Mouse (Mus musculus): ENCODE results near the gene Cnpy1. TPM values are rescaled to one million over a fixed set of nuclear protein-coding genes. Genes with fewer than 3 reads are reported as not detected.

The Cnpy1 gene
- total RNA-seq, 2 experiments from 2014 or later, result not detected

Other genes starting within 250 kb of the Cnpy1 start
- 11.1 and 17.1 TPM in 2 replicates for gene Insig1, start 174.4 kb downstream of the Cnpy1 start, total RNA-seq (2014; fragmentation: Nextera tagmentation)
- gene Insig1, start 174.4 kb downstream of the Cnpy1 start, total RNA-seq (2017), result 24.4 and 38.2 TPM in 2 replicates
- gene En2, start 80.1 kb downstream of the Cnpy1 start, total RNA-seq (2014; fragmentation: Nextera tagmentation), result not detected in 2 replicates
- gene En2, start 80.1 kb downstream of the Cnpy1 start, total RNA-seq (2017), result not detected in 2 replicates
- 60.5 and 63.1 TPM in 2 replicates for gene Rbm33, start 71.3 kb upstream of the Cnpy1 start, total RNA-seq (2014; fragmentation: Nextera tagmentation)
- 36.8 and 60.4 TPM in 2 replicates for gene Rbm33, start 71.3 kb upstream of the Cnpy1 start, total RNA-seq (2017)
- gene Shh, start 221.4 kb upstream of the Cnpy1 start, total RNA-seq (2014; fragmentation: Nextera tagmentation), result not detected in 2 replicates
- gene Shh, start 221.4 kb upstream of the Cnpy1 start, total RNA-seq (2017), result not detected in 2 replicates

All from megakaryocyte-erythroid progenitor cell, adult 5-6 weeks (primary cell).